Mouse (Mus musculus): ENCODE measurements around the gene Gna15.

DNA sequence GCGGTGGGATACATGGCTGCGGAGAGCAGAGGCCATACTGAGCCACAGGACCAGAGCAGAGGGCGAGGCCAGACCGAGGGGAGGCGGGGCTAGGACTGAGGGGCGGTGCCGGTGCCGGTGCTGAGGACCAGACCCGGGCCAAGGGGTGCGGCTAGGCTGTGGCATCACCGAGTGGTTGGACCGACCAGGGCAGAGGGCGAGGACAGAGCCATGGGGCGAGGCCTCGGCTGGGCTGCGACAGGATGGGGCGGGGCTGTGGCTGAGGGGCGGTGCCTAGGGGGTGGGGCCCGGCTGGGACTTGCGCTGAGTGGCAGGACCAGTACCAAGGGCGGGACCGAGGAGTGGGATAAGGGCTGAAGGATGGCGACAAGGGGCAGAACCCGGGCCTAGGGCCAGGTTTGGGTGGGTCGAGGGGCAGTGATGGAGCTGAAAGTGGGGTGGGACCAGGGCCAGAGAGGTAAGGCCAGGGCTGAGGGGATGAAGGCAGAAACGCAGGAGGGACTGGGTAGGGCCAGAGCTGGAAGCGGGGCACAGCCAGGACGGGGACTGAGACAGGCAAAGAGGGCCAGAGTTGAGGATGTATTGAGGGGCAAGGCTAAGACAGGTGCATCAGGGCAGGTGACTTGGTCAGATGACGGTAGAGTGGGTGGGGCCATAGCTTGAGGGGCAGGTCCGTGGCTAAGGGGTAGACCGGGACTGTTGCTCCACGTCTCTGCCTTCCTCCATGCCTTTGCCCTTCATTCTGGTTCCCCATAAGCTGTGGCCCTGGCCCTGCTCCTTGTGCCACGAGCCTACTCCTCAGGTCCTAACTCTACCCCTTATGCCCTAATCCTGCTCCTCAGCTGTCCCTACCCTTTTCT, 59.4 kb downstream of the Gna15 start:
- TF ChIP-seq CEBPB (IDR thresholded peaks at IDR 0.05; ENCODE audit: low read depth) (no peak), CTCF (IDR thresholded peaks at IDR 0.05; ENCODE audit: control insufficient read depth, insufficient read depth, insufficient read length) (no peak), MAX (IDR thresholded peaks at IDR 0.05) (no peak), USF1 (IDR thresholded peaks at IDR 0.05; ENCODE audit: low read depth) (no peak)

Data from C2C12 (cell line).